Mouse (Mus musculus) heart, postnatal 0 days (tissue): ENCODE measurements at regions not wholly inside any gene's neighbourhood (a gene's known extent, or its start where the extent isn't known, plus 50 kb on each side); places are given as distances from the start of the nearest gene placed in this dataset.
A peak's percentile ranks its signal among the peaks of the same experiment; 100 is the strongest.

ENCODE experiments used
- ATAC-seq: fragments of 200-750 bp; cut with Nextera tagmentation; 2 replicates; pipeline ENCODE4 v1.8.0; 2017; ENCODE audit warnings: low read depth, moderate number of reproducible peaks, moderate library complexity; ENCODE audit not compliant: insufficient read depth
- DNase-seq: peaks from one replicate; pipeline ENCODE4 v3.0.0-alpha.2; 2016; ENCODE audit warnings: low spot score
- H3K27ac ChIP-seq: fragments of 300-500 bp; sonication (generic); 2 replicates; pipeline ENCODE4 v1.5.1; 2014; ENCODE audit warnings: low read depth, mild to moderate bottlenecking
- H3K27me3 ChIP-seq: fragments of 300-500 bp; sonication (generic); 2 replicates; pipeline ENCODE4 v1.6.1; 2014; ENCODE audit warnings: low read length, mixed read lengths; ENCODE audit not compliant: control insufficient read depth, insufficient read depth
- H3K36me3 ChIP-seq: fragments of 300-500 bp; sonication (generic); replicated peaks from 2 replicates; pipeline ENCODE4 v1.6.1; 2014; ENCODE audit warnings: low read length, mixed read lengths; ENCODE audit not compliant: control insufficient read depth, insufficient read depth
- H3K4me1 ChIP-seq: fragments of 300-500 bp; sonication (generic); 2 replicates; pipeline ENCODE4 v1.6.1; 2014; ENCODE audit warnings: antibody characterized with exemption; ENCODE audit not compliant: control insufficient read depth, insufficient read depth
- H3K4me2 ChIP-seq: fragments of 300-500 bp; sonication (generic); 2 replicates; pipeline ENCODE4 v1.6.1; 2014; ENCODE audit warnings: low read depth, mild to moderate bottlenecking, low read length, moderate library complexity
- H3K4me3 ChIP-seq: fragments of 300-500 bp; sonication (generic); 2 replicates; pipeline ENCODE4 v1.5.1; 2014; ENCODE audit warnings: low read depth, low read length
- H3K9ac ChIP-seq: fragments of 300-500 bp; sonication (generic); replicated peaks from 2 replicates; pipeline ENCODE4 v1.6.1; 2014; ENCODE audit warnings: low read depth, low read length, mixed read lengths
- H3K9me3 ChIP-seq: fragments of 300-500 bp; sonication (generic); replicated peaks from 2 replicates; pipeline ENCODE4 v1.6.1; 2016; ENCODE audit warnings: low read length; ENCODE audit not compliant: control insufficient read depth
- CTCF ChIP-seq: IDR thresholded peaks from 2 replicates; pipeline ENCODE4 v1.5.1; 2016; ENCODE audit warnings: antibody characterized with exemption, control low read depth, low read depth
- EP300 ChIP-seq: IDR thresholded peaks from 2 replicates; pipeline ENCODE4 v1.6.1; 2016; ENCODE audit warnings: antibody characterized with exemption, low read depth
- WGBS: fragments of 180-500 bp; shearing (Covaris S2); extraction: QIAGEN DNeasy Blood & Tissue Kit; methylation state at CpG from one replicate; pipeline ENCODE4 v1.1.7; 2014; 5-methylcytosine and 5-hydroxymethylcytosine counted together

DNA sequence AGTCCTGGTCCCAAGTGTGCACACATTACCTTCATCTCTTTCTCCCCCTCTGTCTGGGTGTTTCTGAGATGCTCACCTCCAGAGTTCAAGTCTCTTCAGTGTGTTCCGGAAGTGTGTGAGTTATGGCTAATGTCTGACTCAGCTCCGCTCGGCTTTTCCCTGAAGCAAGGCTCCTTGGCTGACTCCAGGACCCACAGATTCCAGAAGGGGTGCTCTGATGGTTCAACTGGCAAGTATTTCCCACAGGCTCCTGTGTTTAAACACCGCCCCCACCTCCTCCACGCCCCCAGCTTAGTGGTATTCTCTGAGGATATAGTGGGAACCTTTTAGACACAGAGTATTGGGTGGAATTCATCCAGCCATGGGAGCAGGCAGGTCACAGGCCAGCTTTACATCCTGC is 441.8 kb upstream of the Tbx3 start:
- 82% methylated on average over 5 of the region's 5 CpGs for WGBS
- H3K27me3 ChIP-seq, result no peaks in the 10 kb centered on the region

DNA sequence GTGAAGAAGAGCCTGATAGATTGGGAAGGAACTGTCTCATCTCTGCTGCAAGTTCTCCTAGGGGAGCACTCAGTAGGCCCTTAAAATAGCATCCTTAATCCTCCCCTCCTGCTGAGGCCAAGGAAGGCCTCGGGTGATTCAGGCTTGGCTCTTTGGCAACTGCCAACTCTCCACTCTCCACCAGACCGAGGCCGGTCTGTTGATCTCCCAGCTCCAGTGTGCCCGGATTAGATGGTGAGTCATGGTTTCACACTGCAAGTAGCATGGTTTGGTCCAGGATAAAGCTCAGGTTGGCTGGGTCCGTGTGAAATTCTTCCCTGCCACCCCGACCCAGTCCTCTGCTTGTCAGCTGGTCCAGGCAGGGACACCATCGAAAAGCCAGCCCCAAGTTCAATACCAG is 437.5 kb upstream of the Tbx3 start:
- DNase-seq (peak; percentile 11), ATAC-seq (no peak)
- H3K27ac ChIP-seq, result no peak overlapping the region
- H3K9ac ChIP-seq, result no peak overlapping the region
- no peaks in the 10 kb centered on the region for H3K4me1 ChIP-seq
- no peak overlapping the region for H3K4me3 ChIP-seq
- TF ChIP-seq CTCF (no peak), EP300 (no peak)
- H3K9me3 ChIP-seq, result no peaks in the 10 kb centered on the region
- H3K4me2 ChIP-seq, result no peak overlapping the region
- no peaks in the 10 kb centered on the region for H3K27me3 ChIP-seq
- H3K36me3 ChIP-seq, result no peaks in the 10 kb centered on the region
- WGBS, result 53% methylated on average over 7 of the region's 7 CpGs

More for the DNA sequence above, 441.8 kb upstream of the Tbx3 start:
- ATAC-seq (no peak), DNase-seq (no peak)
- TF ChIP-seq EP300, result no peak
- TF ChIP-seq CTCF, result no peak
- H3K27ac ChIP-seq, result no peak overlapping the region
- H3K9ac ChIP-seq, result no peak overlapping the region
- H3K9me3 ChIP-seq, result no peaks in the 10 kb centered on the region
- no peak overlapping the region for H3K4me2 ChIP-seq
- no peaks in the 10 kb centered on the region for H3K4me1 ChIP-seq
- H3K4me3 ChIP-seq, result no peak overlapping the region
- no peaks in the 10 kb centered on the region for H3K36me3 ChIP-seq

- Histone ChIP-seq H3K27ac (no peak overlapping the region), H3K4me3 (no peak overlapping the region), H3K9me3 (no peaks in the 10 kb centered on the region), H3K36me3 (no peaks in the 10 kb centered on the region), H3K9ac (no peak overlapping the region), H3K4me1 (no peaks in the 10 kb centered on the region), H3K27me3 (no peaks in the 10 kb centered on the region), H3K4me2 (no peak overlapping the region)
- no peak for ATAC-seq
- no peak for TF ChIP-seq EP300
- TF ChIP-seq CTCF, result no peak
- 84% methylated on average over 10 of the region's 10 CpGs for WGBS
- no peak for DNase-seq
Observed at GRCm38 (mm10) chr5:119235884-119236283, 434.6 kb upstream of the Tbx3 start.

DNA sequence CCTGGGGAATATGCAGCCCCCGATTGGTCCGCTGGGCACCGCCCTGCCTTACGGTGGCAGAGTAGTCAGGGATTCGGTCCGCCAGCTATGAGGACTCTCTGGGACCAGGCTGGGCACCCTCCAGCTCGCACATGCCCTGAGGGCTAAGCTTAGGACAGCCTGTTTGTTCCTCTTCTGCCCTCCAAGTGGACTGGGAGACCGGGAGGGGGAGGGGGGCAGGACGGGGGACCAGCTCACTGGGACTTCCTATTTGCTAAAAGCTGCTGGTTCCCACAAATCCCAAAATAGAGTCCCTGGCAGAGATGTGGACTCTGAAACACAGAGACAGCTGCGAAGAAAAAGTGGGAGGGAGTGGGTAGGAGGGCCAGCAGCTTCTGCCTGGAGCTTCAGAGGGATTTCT is 423.6 kb upstream of the Tbx3 start:
- Histone ChIP-seq H3K36me3 (no peaks in the 10 kb centered on the region), H3K4me2 (no peak overlapping the region), H3K4me1 (no peaks in the 10 kb centered on the region), H3K9me3 (no peaks in the 10 kb centered on the region), H3K4me3 (no peak overlapping the region), H3K9ac (no peak overlapping the region), H3K27me3 (no peaks in the 10 kb centered on the region), H3K27ac (0 out of 2 replicates have a peak overlapping the region, but pooled peaks have one; percentile 8)
- peak; percentile 36; the same call in 1 of the 2 replicates for ATAC-seq
- WGBS, result 63% methylated on average over 10 of the region's 10 CpGs
- TF ChIP-seq CTCF (no peak), EP300 (no peak)
- DNase-seq, result no peak

- WGBS, result 64% methylated on average over 6 of the region's 6 CpGs
Observed at GRCm38 (mm10) chr5:119248626-119249025, 421.8 kb upstream of the Tbx3 start.

DNA sequence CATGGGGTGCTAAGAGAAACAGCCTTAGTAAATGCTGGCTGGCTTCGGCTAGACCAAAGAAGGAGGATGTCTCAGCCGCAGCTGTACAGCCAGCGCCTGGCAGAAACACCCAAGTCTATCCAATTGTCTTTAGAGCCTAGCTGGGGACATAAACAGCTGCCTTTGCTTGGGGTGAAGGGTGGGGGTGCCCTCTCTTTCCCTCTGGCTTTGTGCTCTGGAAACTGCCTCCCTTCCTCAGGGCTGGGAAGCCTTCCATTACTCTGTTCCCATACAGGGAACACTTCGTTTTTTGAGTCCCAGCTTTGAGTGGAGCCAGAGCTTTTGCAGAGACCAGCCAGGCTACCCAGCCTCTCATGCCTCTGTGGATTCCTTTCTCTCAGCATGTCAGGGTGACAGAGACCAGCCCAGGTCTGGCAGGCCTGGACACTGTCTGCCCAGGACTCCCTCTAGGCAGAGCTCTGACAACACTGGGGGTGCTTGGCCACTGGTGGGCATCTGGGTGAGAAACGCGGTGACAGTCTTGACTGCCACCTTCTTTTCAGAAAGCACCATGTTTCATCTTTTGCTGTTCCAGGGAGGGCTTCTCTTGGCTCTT is 421.2 kb upstream of the Tbx3 start:
- Histone ChIP-seq H3K9ac (no peak overlapping the region), H3K27me3 (no peaks in the 10 kb centered on the region), H3K9me3 (no peaks in the 10 kb centered on the region), H3K4me1 (no peaks in the 10 kb centered on the region), H3K4me3 (no peak overlapping the region), H3K36me3 (no peaks in the 10 kb centered on the region), H3K4me2 (no peak overlapping the region), H3K27ac (no peak overlapping the region)
- WGBS, result 39% methylated on average over 6 of the region's 6 CpGs
- ATAC-seq, result no peak
- no peak for DNase-seq
- TF ChIP-seq CTCF, result no peak
- TF ChIP-seq EP300, result no peak

More at GRCm38 (mm10) chr5:119248626-119249025, 421.8 kb upstream of the Tbx3 start:
- no peak overlapping the region for H3K4me3 ChIP-seq
- no peaks in the 10 kb centered on the region for H3K9me3 ChIP-seq
- no peak overlapping the region for H3K4me2 ChIP-seq
- no peak overlapping the region for H3K9ac ChIP-seq
- DNase-seq (no peak), ATAC-seq (no peak)
- H3K27ac ChIP-seq, result no peak overlapping the region
- no peaks in the 10 kb centered on the region for H3K4me1 ChIP-seq
- H3K36me3 ChIP-seq, result no peaks in the 10 kb centered on the region
- no peak for TF ChIP-seq EP300
- TF ChIP-seq CTCF, result no peak
- H3K27me3 ChIP-seq, result no peaks in the 10 kb centered on the region
